In genomic region chrX:53197681-53198080, GRCm38 (mm10) we compare ENCODE assay signal across 27 mouse cellular contexts. TPM values are rescaled to one million over a fixed set of nuclear protein-coding genes. Genes with fewer than 3 reads are reported as not detected.
"Had no signal": no experiment of that assay in that cellular context is flagged by ENCODE, and none has a peak within 500 bp of the region (broad histone marks: within the 10 kb centered on the region; RNA-seq: fewer than 3 reads in every experiment).

No protein-coding gene starts in this region.

- H3K4me1 ChIP-seq: limb, embryonic 15.5 days; midbrain, embryonic 12.5 days; midbrain, embryonic 15.5 days; neural tube, embryonic 12.5 days; neural tube, embryonic 15.5 days had no signal

- H3K27me3 ChIP-seq: kidney, embryonic 15.5 days; limb, embryonic 12.5 days; limb, embryonic 15.5 days; midbrain, embryonic 12.5 days; midbrain, embryonic 15.5 days; neural tube, embryonic 12.5 days; neural tube, embryonic 15.5 days had no signal

- ATAC-seq: liver, postnatal 0 days; lung, postnatal 0 days; midbrain, embryonic 15.5 days had no signal

- H3K4me2 ChIP-seq: kidney, embryonic 15.5 days; limb, embryonic 12.5 days; limb, embryonic 15.5 days; liver, embryonic 11.5 days; lung, embryonic 14.5 days; midbrain, embryonic 12.5 days; midbrain, embryonic 15.5 days; neural tube, embryonic 12.5 days; neural tube, embryonic 15.5 days had no signal

- H3K36me3 ChIP-seq: kidney, embryonic 15.5 days; limb, embryonic 12.5 days; limb, embryonic 15.5 days; midbrain, embryonic 12.5 days; midbrain, embryonic 15.5 days; neural tube, embryonic 12.5 days; neural tube, embryonic 15.5 days had no signal

- H3K9ac ChIP-seq: kidney, embryonic 15.5 days; limb, embryonic 12.5 days; limb, embryonic 15.5 days; liver, embryonic 14.5 days; liver, postnatal 0 days; lung, embryonic 14.5 days; midbrain, embryonic 12.5 days; midbrain, embryonic 15.5 days; neural tube, embryonic 12.5 days; neural tube, embryonic 15.5 days had no signal

- H3K4me3 ChIP-seq: kidney, embryonic 15.5 days; limb, embryonic 12.5 days; limb, embryonic 15.5 days; midbrain, embryonic 12.5 days; midbrain, embryonic 15.5 days; neural tube, embryonic 12.5 days; neural tube, embryonic 15.5 days had no signal

- H3K9me3 ChIP-seq: kidney, embryonic 15.5 days; limb, embryonic 12.5 days; limb, embryonic 15.5 days; midbrain, embryonic 12.5 days; midbrain, embryonic 15.5 days; neural tube, embryonic 12.5 days; neural tube, embryonic 15.5 days had no signal

- H3K27ac ChIP-seq: kidney, embryonic 15.5 days; limb, embryonic 12.5 days; limb, embryonic 15.5 days; liver, embryonic 14.5 days; macrophage; midbrain, embryonic 12.5 days; midbrain, embryonic 15.5 days; neural tube, embryonic 12.5 days; neural tube, embryonic 15.5 days had no signal

- DNase-seq: kidney, postnatal 10 days; kidney, postnatal 36 days; left cerebral cortex, postnatal 4 days; liver, postnatal 0 days; lung, embryonic 14.5 days; right cerebral cortex, adult 18-20 months; right cerebral cortex, postnatal 14 days; right cerebral cortex, postnatal 4 days; thymus, adult 2 months; thymus, postnatal 14 days; thymus, postnatal 4 days had no signal

RNA-seq across cellular contexts. Expression of gene Plac1, which starts 42.2 kb away (rescaled TPM):
- total RNA-seq: layer of hippocampus, adult 8-10 months; layer of hippocampus, postnatal 14 days; left cerebral cortex, adult 8-10 months; left cerebral cortex, postnatal 14 days; left cerebral cortex, postnatal 4 days; megakaryocyte, adult 5-6 weeks had no signal
- polyA plus RNA-seq: macrophage had no signal
